Mouse (Mus musculus) layer of hippocampus, adult 9-10 months (tissue): ENCODE results near the gene Ryr2.
"Not testable (repeated sequence)": the region's sequence is repeated elsewhere in the genome, so short reads cannot be mapped to it uniquely, and the experiment has no call there.

ENCODE experiments used
- DNase-seq: peaks from one replicate; pipeline ENCODE4 v3.0.0; 2022; ENCODE audit warnings: low spot score

Ryr2 gene

GRCm38 (mm10) chr13:12106662-12107632 is at the start of gene Ryr2:
TSS of gene Ryr2 (minus strand) at chr13:12106945.
- DNase-seq = no peak

DNA sequence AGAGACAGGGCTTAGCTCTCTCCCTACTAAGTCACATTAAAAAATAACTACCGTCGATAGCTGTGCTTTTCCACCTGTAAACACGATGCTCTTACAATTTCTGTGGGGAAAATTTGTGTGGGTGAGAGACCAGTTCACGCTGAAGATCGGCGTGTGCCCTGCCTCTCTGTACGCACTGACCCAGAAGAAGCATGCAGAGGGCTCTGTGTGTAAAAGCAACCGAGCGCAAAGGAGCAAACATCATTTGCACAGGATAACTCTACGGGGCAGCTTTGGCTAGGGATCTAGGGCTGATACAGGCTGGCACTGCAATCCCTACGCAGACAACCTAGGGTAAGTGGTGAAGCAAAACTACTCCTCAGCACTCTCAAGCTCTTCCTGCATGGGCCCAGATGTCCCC is 47.2 kb upstream of the Ryr2 start:
- no peak for DNase-seq

DNA sequence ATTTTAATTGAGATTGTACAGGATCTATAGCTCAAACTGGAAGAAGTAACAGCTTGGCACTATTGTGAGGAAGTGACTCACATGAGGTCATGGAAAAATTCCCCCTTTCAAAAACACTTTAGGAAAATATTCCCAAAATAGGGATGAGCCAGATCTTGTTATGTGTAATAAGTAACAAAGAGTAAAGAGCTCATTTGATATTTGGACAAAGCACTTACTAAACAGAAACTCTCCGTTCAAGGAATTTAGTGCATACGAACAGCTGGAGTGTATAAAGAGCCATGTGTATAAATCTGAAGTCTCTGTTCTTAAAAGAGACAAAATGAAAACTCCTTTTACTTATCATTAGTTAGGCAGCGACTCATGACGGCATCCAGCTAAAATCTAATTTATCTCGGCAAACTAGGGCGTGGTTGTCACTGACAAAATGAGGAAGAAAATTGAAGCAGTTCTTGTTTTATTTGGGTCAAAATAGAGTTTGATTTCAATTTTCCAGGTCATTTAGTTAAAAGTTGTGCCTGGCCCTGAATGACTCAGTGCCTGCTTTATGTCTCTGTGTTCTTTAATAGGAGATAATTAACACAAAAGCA is 40.3 kb upstream of the Ryr2 start:
- no peak for DNase-seq

- no peak for DNase-seq
These were observed 39.7 kb upstream of the Ryr2 start for GRCm38 (mm10) chr13:12146402-12146801.

GRCm38 (mm10) chr13:12143347-12143746 is 36.6 kb upstream of the Ryr2 start:
- no peak for DNase-seq

DNA sequence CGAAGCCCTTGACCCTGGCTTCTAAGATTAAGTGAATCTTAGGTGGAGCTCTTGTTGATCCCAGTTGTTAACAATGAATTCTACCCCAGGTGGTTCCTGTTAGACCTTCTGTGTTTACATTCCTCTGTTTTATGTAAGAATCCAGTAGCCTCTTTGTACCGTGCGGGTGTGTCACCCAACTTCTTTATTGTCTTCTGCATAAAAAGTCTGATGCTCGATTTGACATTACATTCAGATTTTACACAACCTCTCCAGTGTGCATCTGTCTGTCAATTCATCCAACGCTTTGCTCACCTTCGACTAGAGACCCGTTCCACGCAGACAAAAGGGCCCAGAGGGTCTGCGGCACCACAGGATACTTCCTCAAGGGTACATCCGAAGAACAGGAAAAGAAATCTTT is 29.7 kb upstream of the Ryr2 start:
- DNase-seq = not testable (repeated sequence)

- no peak for DNase-seq
These were observed 26.8 kb upstream of the Ryr2 start for GRCm38 (mm10) chr13:12133549-12133948.

DNA sequence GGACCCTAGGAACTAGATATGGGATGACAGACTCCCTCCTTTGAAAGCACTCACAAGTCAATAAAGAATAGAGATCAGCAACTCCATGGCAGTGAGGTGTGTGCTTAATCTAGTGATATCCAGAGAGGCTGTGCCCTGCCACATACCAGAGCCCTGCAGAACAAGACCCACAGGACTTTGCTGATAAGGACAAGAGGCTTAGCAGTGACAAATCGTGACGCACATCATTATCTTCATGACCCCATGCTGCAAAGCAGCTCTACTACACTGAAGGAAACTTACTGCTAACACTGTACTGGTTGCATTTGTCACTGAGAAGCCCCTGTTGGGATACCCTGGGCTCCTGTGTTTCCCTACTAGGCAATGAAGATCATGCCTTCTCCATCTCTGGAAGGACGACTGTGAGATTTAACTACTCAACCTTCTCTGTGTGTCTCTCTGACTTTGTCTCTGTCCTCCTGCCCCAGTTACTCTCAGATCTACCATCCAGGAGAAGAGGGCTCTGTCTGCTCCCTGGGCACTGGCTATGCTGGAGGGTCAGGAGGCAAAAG is 25.5 kb upstream of the Ryr2 start:
- no peak for DNase-seq

DNA sequence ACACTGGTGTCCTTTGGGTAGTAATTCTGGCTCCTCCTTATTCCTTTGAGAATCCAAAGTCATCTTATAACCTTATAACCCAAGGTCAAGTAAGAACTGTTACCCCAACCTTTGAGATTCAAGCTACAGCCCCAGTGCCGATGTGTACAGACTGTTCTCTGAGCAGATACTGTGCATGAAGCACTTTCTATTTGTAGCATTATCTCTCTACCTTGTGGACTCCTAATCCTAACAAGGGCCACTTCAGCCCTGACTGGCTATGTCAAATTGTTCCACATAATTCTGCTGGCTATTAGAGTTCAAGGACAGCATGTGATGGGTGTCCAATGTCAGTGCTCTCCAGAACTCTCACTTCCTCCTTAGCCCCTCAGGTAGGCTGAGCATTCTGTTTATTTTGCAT is 22.4 kb upstream of the Ryr2 start:
- no peak for DNase-seq

GRCm38 (mm10) chr13:12126099-12126498 is 19.4 kb upstream of the Ryr2 start:
- no peak for DNase-seq

- DNase-seq = no peak
These were observed 18.3 kb upstream of the Ryr2 start for GRCm38 (mm10) chr13:12124940-12125540.

DNA sequence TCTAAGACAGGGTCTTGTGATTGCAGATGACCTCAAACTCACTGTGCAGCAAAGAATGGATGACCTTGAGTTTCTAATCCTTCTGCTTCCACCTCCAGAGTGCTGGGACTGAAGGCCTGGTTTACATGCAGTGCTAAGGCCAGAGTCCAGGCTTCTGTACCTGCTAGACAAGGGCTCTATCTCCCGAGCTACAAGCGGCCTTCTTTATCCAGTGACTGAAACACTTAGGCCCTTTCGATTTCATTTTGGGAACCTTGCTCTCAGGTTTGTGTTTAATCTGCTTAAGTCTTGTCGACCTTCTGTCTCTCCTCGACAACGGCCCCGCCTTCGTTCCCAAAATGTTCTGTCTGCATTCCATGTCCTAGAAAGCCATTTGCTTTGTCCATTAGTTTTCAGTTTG is 8.8 kb upstream of the Ryr2 start:
- DNase-seq = no peak

DNA sequence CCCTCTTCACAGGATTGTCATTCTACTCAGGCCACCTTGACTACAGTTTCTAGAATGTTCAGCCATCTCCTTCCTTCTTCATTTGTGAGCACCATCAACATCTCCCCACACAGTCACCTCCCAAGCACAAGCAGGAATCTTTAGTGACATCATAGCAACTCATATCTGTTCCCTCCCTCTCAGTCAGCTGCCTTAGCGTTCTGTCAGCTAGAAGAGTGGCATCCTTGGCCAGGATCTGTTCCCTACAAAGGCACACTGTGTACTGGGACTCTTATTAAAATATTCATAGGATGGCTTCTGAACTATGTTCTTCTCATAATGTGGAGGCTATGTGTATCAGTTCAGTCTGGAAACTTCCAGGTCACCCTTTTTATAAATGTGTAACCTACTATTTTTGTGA is 8.1 kb upstream of the Ryr2 start:
- no peak for DNase-seq

- DNase-seq = no peak
These were observed 2.2 kb upstream of the Ryr2 start for GRCm38 (mm10) chr13:12108955-12109354.

DNA sequence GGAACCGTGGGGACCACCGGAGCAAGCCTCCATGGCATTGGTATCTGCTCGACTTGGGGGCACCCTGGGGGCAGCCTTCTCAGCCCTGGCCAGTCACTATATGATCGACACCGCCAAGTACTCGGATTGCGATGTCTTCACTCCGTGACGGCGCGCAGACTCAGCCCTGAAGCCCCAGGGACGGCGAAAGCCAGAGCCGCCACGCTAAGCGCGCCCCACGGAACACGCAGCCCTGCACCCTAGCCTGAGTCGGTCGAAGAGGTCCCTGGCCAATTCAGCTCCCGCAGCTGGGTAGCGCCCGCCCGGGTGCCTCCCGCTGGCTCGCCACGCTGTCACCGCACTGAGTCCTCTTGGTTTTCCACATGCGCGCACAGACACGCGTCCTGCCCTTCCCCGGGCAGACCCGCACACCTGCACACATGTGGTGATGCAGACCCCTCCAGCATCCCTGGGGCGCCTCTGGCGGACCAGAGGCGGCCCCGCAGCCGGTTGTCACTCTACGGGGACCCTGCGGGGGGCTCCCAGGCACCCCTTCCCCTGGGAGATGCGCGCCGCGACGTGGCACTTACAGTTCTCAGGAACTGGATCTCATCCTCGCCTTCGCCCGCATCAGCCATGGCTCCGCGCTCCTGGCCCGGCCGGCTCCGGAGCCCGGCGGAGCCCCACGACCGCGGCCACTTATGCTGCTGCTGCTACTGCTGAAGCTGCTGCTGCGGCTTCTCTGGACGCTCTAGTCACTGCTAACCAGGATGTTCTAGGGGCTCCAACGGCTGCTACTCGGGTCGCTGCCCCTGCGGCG is 716 bp downstream of the Ryr2 start:
- no peak for DNase-seq

DNA sequence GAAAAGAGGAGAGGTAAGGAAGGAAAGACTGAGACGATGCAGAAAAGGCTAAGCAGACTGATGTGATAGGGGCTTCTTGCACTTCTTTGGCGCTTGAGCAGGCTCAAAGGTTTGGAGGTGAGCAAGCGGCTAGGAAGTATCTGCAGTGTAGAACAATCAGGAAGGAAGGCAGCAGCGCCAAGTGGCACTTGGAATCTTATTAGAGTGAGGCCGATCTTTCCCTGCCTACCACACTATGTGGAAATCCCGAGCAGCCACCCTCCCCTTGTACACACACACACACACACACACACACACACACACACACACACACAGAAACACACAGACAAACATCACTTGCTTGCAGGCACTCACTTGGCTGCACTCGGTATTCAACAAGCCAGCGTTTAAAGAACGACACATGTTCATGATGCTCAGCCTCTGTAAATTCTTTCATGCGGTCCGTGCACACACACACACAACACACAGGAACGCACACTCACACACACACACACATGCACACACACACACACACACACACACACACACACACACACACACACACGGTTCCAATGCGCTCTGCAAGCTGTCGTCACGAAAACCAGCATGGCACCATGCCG is 1.4 kb downstream of the Ryr2 start:
- no peak for DNase-seq

- no peak for DNase-seq
These were observed 2.4 kb downstream of the Ryr2 start for GRCm38 (mm10) chr13:12104318-12104717.

GRCm38 (mm10) chr13:12103017-12103416 is 3.7 kb downstream of the Ryr2 start:
- DNase-seq = no peak

DNA sequence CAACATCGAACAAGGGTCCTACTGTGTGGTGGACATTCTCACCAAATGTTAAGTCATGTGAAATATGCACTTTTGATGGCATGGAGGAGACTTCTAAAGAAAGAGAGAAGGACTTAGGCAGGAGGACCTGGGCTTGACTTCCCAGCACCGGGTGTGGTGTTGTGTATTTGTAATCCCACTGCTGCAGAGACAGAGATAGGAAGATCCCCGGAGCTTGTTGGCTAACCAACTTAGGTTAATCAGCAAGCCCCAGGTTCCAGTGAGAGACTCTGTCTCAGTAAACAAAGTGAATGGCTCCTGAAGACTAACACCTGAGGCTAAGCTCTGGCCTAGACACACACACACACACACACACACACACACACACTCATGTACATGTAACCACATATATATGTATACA is 7.3 kb downstream of the Ryr2 start:
- DNase-seq = no peak

GRCm38 (mm10) chr13:12098981-12099380 is 7.8 kb downstream of the Ryr2 start:
- DNase-seq = no peak

- no peak for DNase-seq
These were observed 10.3 kb downstream of the Ryr2 start for GRCm38 (mm10) chr13:12096382-12096932.
